Mouse (Mus musculus): ENCODE results near the gene Cep350. TPM values are rescaled to one million over a fixed set of nuclear protein-coding genes. Genes with fewer than 3 reads are reported as not detected.

Gene Cep350
- polyA plus RNA-seq, 1 experiment from 2014 or later: 8.4 TPM

GRCm38 (mm10) chr1:155990391-155990790 lies 17.3 kb upstream of the Cep350 start:
- Histone ChIP-seq H3K27me3 (ENCODE audit: control insufficient read depth, insufficient read depth, low read depth, low read length) (no peaks in the 10 kb centered on the region), H3K9me3 (ENCODE audit: control insufficient read depth, low read length) (no peaks in the 10 kb centered on the region), H3K4me3 (ENCODE audit: low read length) (no peak overlapping the region), H3K27ac (ENCODE audit: low read length) (no peak overlapping the region), H3K4me1 (replicated peaks; ENCODE audit: control insufficient read depth, insufficient read depth, low read length) (no peaks in the 10 kb centered on the region), H3K9ac (ENCODE audit: low read length) (no peak overlapping the region), H3K36me3 (ENCODE audit: control insufficient read depth, insufficient read depth, low read length) (no peaks in the 10 kb centered on the region), H3K4me2 (ENCODE audit: low read depth, low read length) (no peak overlapping the region)
- ATAC-seq (ENCODE audit: low read depth): no peak
- 29% methylated on average over 11 of the region's 11 CpGs for WGBS

- Histone ChIP-seq H3K9ac (ENCODE audit: low read length) (no peak overlapping the region), H3K27ac (ENCODE audit: low read length) (no peak overlapping the region), H3K36me3 (ENCODE audit: control insufficient read depth, insufficient read depth, low read length) (no peaks in the 10 kb centered on the region), H3K4me1 (replicated peaks; ENCODE audit: control insufficient read depth, insufficient read depth, low read length) (no peaks in the 10 kb centered on the region), H3K27me3 (ENCODE audit: control insufficient read depth, insufficient read depth, low read depth, low read length) (no peaks in the 10 kb centered on the region), H3K4me2 (ENCODE audit: low read depth, low read length) (no peak overlapping the region), H3K9me3 (ENCODE audit: control insufficient read depth, low read length) (no peaks in the 10 kb centered on the region), H3K4me3 (ENCODE audit: low read length) (no peak overlapping the region)
- 16% methylated on average over 2 of the region's 2 CpGs for WGBS
- no peak for ATAC-seq (ENCODE audit: low read depth)
Measured at GRCm38 (mm10) chr1:155989387-155989786, 16.3 kb upstream of the Cep350 start.

GRCm38 (mm10) chr1:155987625-155988024 lies 14.6 kb upstream of the Cep350 start:
- Histone ChIP-seq H3K27ac (ENCODE audit: low read length) (no peak overlapping the region), H3K27me3 (ENCODE audit: control insufficient read depth, insufficient read depth, low read depth, low read length) (no peaks in the 10 kb centered on the region), H3K36me3 (ENCODE audit: control insufficient read depth, insufficient read depth, low read length) (no peaks in the 10 kb centered on the region), H3K9me3 (ENCODE audit: control insufficient read depth, low read length) (no peaks in the 10 kb centered on the region), H3K4me3 (ENCODE audit: low read length) (no peak overlapping the region), H3K4me1 (replicated peaks; ENCODE audit: control insufficient read depth, insufficient read depth, low read length) (no peaks in the 10 kb centered on the region), H3K9ac (ENCODE audit: low read length) (no peak overlapping the region), H3K4me2 (ENCODE audit: low read depth, low read length) (no peak overlapping the region)
- no peak for ATAC-seq (ENCODE audit: low read depth)
- WGBS: 68% methylated on average over 2 of the region's 2 CpGs

- Histone ChIP-seq H3K4me3 (ENCODE audit: low read length) (no peak overlapping the region), H3K27ac (ENCODE audit: low read length) (no peak overlapping the region), H3K9me3 (ENCODE audit: control insufficient read depth, low read length) (no peaks in the 10 kb centered on the region; the same call in 1 of the 2 replicates), H3K9ac (ENCODE audit: low read length) (no peak overlapping the region), H3K27me3 (ENCODE audit: control insufficient read depth, insufficient read depth, low read depth, low read length) (no peaks in the 10 kb centered on the region), H3K4me2 (ENCODE audit: low read depth, low read length) (no peak overlapping the region), H3K4me1 (replicated peaks; ENCODE audit: control insufficient read depth, insufficient read depth, low read length) (peaks cover 7% of the 10 kb centered on the region; the same call in 1 of the 2 replicates), H3K36me3 (ENCODE audit: control insufficient read depth, insufficient read depth, low read length) (no peaks in the 10 kb centered on the region)
- ATAC-seq (ENCODE audit: low read depth): no peak
- WGBS: 35% methylated on average over 2 of the region's 2 CpGs
Measured at GRCm38 (mm10) chr1:155974931-155975330, 1.9 kb upstream of the Cep350 start.

GRCm38 (mm10) chr1:155973719-155974379 lies 794 bp upstream of the Cep350 start:
- ATAC-seq (ENCODE audit: low read depth): peak; percentile 3; the same call in 1 of the 2 replicates
- Histone ChIP-seq H3K27me3 (ENCODE audit: control insufficient read depth, insufficient read depth, low read depth, low read length) (no peaks in the 10 kb centered on the region), H3K27ac (ENCODE audit: low read length) (peak overlapping the region; percentile 85), H3K4me1 (replicated peaks; ENCODE audit: control insufficient read depth, insufficient read depth, low read length) (peaks cover 7% of the 10 kb centered on the region; the same call in 1 of the 2 replicates), H3K9me3 (ENCODE audit: control insufficient read depth, low read length) (no peaks in the 10 kb centered on the region; the same call in 1 of the 2 replicates), H3K4me3 (ENCODE audit: low read length) (peak overlapping the region; percentile 98), H3K4me2 (ENCODE audit: low read depth, low read length) (peak overlapping the region; percentile 56), H3K9ac (ENCODE audit: low read length) (peak overlapping the region; percentile 66), H3K36me3 (ENCODE audit: control insufficient read depth, insufficient read depth, low read length) (no peaks in the 10 kb centered on the region)
- WGBS: 2% methylated on average over 19 of the region's 19 CpGs

GRCm38 (mm10) chr1:155972146-155973067 lies 648 bp downstream of the Cep350 start:
- under 1% methylated on average over 50 of the region's 51 CpGs for WGBS
- Histone ChIP-seq H3K27ac (ENCODE audit: low read length) (peak overlapping the region; percentile 93), H3K9me3 (ENCODE audit: control insufficient read depth, low read length) (no peaks in the 10 kb centered on the region; the same call in 1 of the 2 replicates), H3K27me3 (ENCODE audit: control insufficient read depth, insufficient read depth, low read depth, low read length) (no peaks in the 10 kb centered on the region), H3K4me2 (ENCODE audit: low read depth, low read length) (peak overlapping the region; percentile 80), H3K4me1 (replicated peaks; ENCODE audit: control insufficient read depth, insufficient read depth, low read length) (peaks cover 7% of the 10 kb centered on the region), H3K4me3 (ENCODE audit: low read length) (peak overlapping the region; percentile 98), H3K9ac (ENCODE audit: low read length) (peak overlapping the region; percentile 99), H3K36me3 (ENCODE audit: control insufficient read depth, insufficient read depth, low read length) (no peaks in the 10 kb centered on the region)
- ATAC-seq (ENCODE audit: low read depth): peak; percentile 59

- Histone ChIP-seq H3K4me1 (replicated peaks; ENCODE audit: control insufficient read depth, insufficient read depth, low read length) (no peaks in the 10 kb centered on the region), H3K27ac (ENCODE audit: low read length) (no peak overlapping the region), H3K4me3 (ENCODE audit: low read length) (no peak overlapping the region), H3K36me3 (ENCODE audit: control insufficient read depth, insufficient read depth, low read length) (peaks cover 30% of the 10 kb centered on the region), H3K9ac (ENCODE audit: low read length) (no peak overlapping the region), H3K9me3 (ENCODE audit: control insufficient read depth, low read length) (no peaks in the 10 kb centered on the region), H3K4me2 (ENCODE audit: low read depth, low read length) (no peak overlapping the region), H3K27me3 (ENCODE audit: control insufficient read depth, insufficient read depth, low read depth, low read length) (no peaks in the 10 kb centered on the region)
- no peak for ATAC-seq (ENCODE audit: low read depth)
- 84% methylated on average over 2 of the region's 2 CpGs for WGBS
Measured at GRCm38 (mm10) chr1:155949170-155949569, 23.9 kb downstream of the Cep350 start.

GRCm38 (mm10) chr1:155944361-155944760 lies 28.7 kb downstream of the Cep350 start:
- no peaks in the 10 kb centered on the region for H3K27me3 ChIP-seq (ENCODE audit: control insufficient read depth, insufficient read depth, low read depth, low read length)
- 78% methylated on average over 2 of the region's 2 CpGs for WGBS
- H3K4me1 ChIP-seq (replicated peaks; ENCODE audit: control insufficient read depth, insufficient read depth, low read length): no peaks in the 10 kb centered on the region
- no peaks in the 10 kb centered on the region for H3K9me3 ChIP-seq (ENCODE audit: control insufficient read depth, low read length)
- H3K36me3 ChIP-seq (ENCODE audit: control insufficient read depth, insufficient read depth, low read length): peaks cover 16% of the 10 kb centered on the region
- no peak overlapping the region for H3K27ac ChIP-seq (ENCODE audit: low read length)
- ATAC-seq (ENCODE audit: low read depth): no peak
- no peak overlapping the region for H3K4me2 ChIP-seq (ENCODE audit: low read depth, low read length)
- no peak overlapping the region for H3K4me3 ChIP-seq (ENCODE audit: low read length)
- no peak overlapping the region for H3K9ac ChIP-seq (ENCODE audit: low read length)

- Histone ChIP-seq H3K27ac (ENCODE audit: low read length) (no peak overlapping the region), H3K4me3 (ENCODE audit: low read length) (no peak overlapping the region), H3K9me3 (ENCODE audit: control insufficient read depth, low read length) (no peaks in the 10 kb centered on the region), H3K36me3 (ENCODE audit: control insufficient read depth, insufficient read depth, low read length) (peaks cover 25% of the 10 kb centered on the region), H3K27me3 (ENCODE audit: control insufficient read depth, insufficient read depth, low read depth, low read length) (no peaks in the 10 kb centered on the region), H3K4me2 (ENCODE audit: low read depth, low read length) (no peak overlapping the region), H3K9ac (ENCODE audit: low read length) (no peak overlapping the region), H3K4me1 (replicated peaks; ENCODE audit: control insufficient read depth, insufficient read depth, low read length) (no peaks in the 10 kb centered on the region)
- ATAC-seq (ENCODE audit: low read depth): no peak
- WGBS: 93% methylated on average over 2 of the region's 2 CpGs
Measured at GRCm38 (mm10) chr1:155937416-155937815, 35.6 kb downstream of the Cep350 start.
